Mouse (Mus musculus): ENCODE results near the gene Cpeb4. TPM values are rescaled to one million over a fixed set of nuclear protein-coding genes. Genes with fewer than 3 reads are reported as not detected.

Cpeb4 gene
- total and polyA plus RNA-seq, 2 experiments from 2014 or later = 19.1 to 103 TPM

DNA sequence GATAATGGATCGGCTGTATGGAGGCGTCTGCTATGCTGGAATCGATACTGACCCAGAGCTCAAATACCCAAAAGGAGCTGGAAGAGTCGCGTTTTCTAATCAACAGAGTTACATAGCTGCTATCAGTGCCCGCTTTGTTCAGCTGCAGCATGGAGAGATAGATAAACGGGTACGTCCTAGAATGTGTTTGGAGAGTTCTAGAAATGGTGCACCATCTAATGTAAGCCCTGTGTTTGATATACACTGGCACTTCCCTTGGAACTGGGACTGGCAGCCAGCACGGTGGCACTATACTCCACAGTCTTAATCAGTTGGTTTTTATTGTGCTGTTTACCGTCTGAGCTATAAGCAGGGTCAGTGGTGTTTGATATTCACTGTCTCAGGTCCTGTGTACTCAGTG, 58.0 kb downstream of the Cpeb4 start:
- no peak overlapping the region for H3K4me3 ChIP-seq (ENCODE audit: low read depth, low read length)
- ATAC-seq (ENCODE audit: low FRiP score) = no peak
- no peaks in the 10 kb centered on the region for H3K4me1 ChIP-seq (ENCODE audit: insufficient read depth, low read length)
- no peak overlapping the region for H3K9ac ChIP-seq (replicated peaks; ENCODE audit: low read length, poor library complexity, severe bottlenecking)
- WGBS = 95% methylated on average over 10 of the region's 10 CpGs
- no peak for DNase-seq (ENCODE audit: low spot score)
- H3K36me3 ChIP-seq (ENCODE audit: insufficient read depth, low read length) = peaks cover 50% of the 10 kb centered on the region
- no peak overlapping the region for H3K4me2 ChIP-seq (ENCODE audit: low read depth, low read length, poor library complexity, severe bottlenecking)
- no peaks in the 10 kb centered on the region for H3K27me3 ChIP-seq (ENCODE audit: insufficient read depth, low read length)
- no peaks in the 10 kb centered on the region for H3K9me3 ChIP-seq (ENCODE audit: low read length)
- no peak for TF ChIP-seq CTCF (IDR thresholded peaks at IDR 0.05)
- H3K27ac ChIP-seq (ENCODE audit: low read depth, low read length) = no peak overlapping the region

DNA sequence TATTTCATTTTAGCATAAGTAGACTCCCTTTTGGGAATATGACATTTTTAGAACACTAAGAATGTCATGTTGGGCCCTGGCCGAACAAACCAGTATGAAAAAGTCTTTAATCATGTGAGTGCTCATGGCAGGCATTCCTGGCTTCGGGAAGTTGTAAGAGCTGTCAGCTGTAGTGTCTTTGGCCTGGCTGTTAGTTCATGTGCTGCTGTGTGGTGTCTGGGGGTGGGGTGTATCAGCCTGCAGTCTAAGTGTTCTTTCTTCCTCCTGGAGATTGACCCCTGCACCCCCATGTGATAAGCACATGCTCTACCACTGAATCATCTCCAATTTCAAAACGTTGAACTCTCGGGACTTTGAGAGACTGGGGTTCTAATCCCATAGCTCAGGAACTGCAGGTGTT, 63.6 kb downstream of the Cpeb4 start:
- Histone ChIP-seq H3K4me3 (ENCODE audit: low read depth, low read length) (no peak overlapping the region), H3K9ac (replicated peaks; ENCODE audit: low read length, poor library complexity, severe bottlenecking) (no peak overlapping the region), H3K4me1 (ENCODE audit: insufficient read depth, low read length) (no peaks in the 10 kb centered on the region), H3K27me3 (ENCODE audit: insufficient read depth, low read length) (no peaks in the 10 kb centered on the region), H3K9me3 (ENCODE audit: low read length) (no peaks in the 10 kb centered on the region), H3K4me2 (ENCODE audit: low read depth, low read length, poor library complexity, severe bottlenecking) (no peak overlapping the region), H3K36me3 (ENCODE audit: insufficient read depth, low read length) (peaks cover 14% of the 10 kb centered on the region), H3K27ac (ENCODE audit: low read depth, low read length) (no peak overlapping the region)
- no peak for TF ChIP-seq CTCF (IDR thresholded peaks at IDR 0.05)
- no peak for DNase-seq (ENCODE audit: low spot score)
- no peak for ATAC-seq (ENCODE audit: low FRiP score)
- WGBS = 47% methylated on average over 4 of the region's 4 CpGs

DNA sequence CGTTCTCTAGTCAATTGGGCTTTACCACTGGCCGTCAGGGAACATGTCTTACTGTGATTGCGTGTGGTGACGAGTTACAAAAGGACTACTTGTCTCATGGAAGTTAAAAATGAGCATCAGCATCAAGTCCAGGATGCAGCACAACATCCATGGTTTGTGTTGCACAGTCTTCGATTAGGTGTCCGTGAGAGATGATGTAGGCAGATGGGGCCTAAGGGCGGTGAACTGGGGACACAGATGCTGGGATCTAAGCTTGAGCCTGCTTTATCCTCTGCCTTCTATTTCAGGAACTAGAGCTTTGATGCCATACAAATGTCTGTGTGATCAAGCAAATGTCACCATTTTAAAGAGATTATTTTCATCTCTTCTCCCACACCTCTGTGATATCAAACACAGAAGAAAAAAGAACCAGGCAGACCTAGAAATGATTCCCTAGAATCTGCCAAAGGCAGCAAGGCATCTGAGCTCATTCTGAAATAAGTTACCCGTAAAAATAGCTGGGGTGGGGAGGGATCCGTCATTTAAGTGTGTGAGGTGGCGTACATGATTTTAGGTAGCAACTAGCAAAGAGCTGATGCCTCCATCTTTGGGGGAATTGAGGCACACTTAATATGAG, 65.0 kb downstream of the Cpeb4 start:
- Histone ChIP-seq H3K4me3 (ENCODE audit: low read depth, low read length) (no peak overlapping the region), H3K9ac (replicated peaks; ENCODE audit: low read length, poor library complexity, severe bottlenecking) (no peak overlapping the region), H3K4me2 (ENCODE audit: low read depth, low read length, poor library complexity, severe bottlenecking) (no peak overlapping the region), H3K36me3 (ENCODE audit: insufficient read depth, low read length) (peaks cover 5% of the 10 kb centered on the region; the same call in 1 of the 2 replicates), H3K4me1 (ENCODE audit: insufficient read depth, low read length) (peaks cover 7% of the 10 kb centered on the region), H3K27me3 (ENCODE audit: insufficient read depth, low read length) (no peaks in the 10 kb centered on the region), H3K27ac (ENCODE audit: low read depth, low read length) (no peak overlapping the region), H3K9me3 (ENCODE audit: low read length) (no peaks in the 10 kb centered on the region)
- WGBS = 87% methylated on average over 10 of the region's 10 CpGs
- DNase-seq (ENCODE audit: low spot score) (no peak), ATAC-seq (ENCODE audit: low FRiP score) (no peak)
- TF ChIP-seq CTCF (IDR thresholded peaks at IDR 0.05) = no peak

DNA sequence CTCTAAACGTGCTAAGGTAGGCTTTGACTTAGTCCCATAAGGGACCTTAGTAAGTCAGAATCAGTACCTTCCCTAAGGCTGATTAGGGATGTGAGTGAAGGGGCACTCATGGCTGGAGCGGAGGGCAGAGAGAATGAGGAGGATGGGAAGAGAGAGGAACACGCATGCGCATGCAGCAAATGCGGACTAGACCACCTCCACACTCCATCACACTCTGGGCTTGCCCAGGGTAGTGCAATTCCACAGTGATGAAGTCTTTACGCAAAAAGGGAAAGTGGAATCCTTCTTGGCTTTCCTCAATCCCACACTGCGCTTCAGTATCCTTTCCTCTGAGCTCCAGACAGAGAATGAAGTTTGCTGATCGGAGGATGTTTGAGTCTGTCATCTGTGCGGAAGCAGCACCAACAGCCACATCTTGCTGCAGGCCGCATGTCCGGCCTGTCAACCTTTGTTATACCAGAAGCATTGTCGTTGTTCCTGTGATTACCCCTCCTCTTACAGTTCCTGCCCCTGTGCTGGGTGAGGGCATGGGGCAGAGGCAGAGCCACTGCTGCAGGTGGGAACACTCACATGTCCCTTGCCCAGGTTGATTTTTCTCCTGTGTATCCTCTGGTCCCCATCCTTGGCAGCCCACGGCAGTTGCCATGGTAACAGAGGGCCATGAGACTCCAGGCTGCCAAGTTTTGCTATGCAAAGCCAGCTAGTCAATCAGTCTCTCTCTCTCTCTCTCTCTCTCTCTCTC, 69.1 kb downstream of the Cpeb4 start:
- DNase-seq (ENCODE audit: low spot score) = peak; percentile 94
- Histone ChIP-seq H3K36me3 (ENCODE audit: insufficient read depth, low read length) (no peaks in the 10 kb centered on the region), H3K27me3 (ENCODE audit: insufficient read depth, low read length) (no peaks in the 10 kb centered on the region), H3K9me3 (ENCODE audit: low read length) (no peaks in the 10 kb centered on the region), H3K4me3 (ENCODE audit: low read depth, low read length) (no peak overlapping the region), H3K4me1 (ENCODE audit: insufficient read depth, low read length) (peaks cover 7% of the 10 kb centered on the region), H3K9ac (replicated peaks; ENCODE audit: low read length, poor library complexity, severe bottlenecking) (peak overlapping the region; percentile 34), H3K4me2 (ENCODE audit: low read depth, low read length, poor library complexity, severe bottlenecking) (peak overlapping the region; percentile 36), H3K27ac (ENCODE audit: low read depth, low read length) (peak overlapping the region; percentile 79)
- no peak for TF ChIP-seq CTCF (IDR thresholded peaks at IDR 0.05)
- peak; percentile 87 for ATAC-seq (ENCODE audit: low FRiP score)
- WGBS = 41% methylated on average over 13 of the region's 13 CpGs

DNA sequence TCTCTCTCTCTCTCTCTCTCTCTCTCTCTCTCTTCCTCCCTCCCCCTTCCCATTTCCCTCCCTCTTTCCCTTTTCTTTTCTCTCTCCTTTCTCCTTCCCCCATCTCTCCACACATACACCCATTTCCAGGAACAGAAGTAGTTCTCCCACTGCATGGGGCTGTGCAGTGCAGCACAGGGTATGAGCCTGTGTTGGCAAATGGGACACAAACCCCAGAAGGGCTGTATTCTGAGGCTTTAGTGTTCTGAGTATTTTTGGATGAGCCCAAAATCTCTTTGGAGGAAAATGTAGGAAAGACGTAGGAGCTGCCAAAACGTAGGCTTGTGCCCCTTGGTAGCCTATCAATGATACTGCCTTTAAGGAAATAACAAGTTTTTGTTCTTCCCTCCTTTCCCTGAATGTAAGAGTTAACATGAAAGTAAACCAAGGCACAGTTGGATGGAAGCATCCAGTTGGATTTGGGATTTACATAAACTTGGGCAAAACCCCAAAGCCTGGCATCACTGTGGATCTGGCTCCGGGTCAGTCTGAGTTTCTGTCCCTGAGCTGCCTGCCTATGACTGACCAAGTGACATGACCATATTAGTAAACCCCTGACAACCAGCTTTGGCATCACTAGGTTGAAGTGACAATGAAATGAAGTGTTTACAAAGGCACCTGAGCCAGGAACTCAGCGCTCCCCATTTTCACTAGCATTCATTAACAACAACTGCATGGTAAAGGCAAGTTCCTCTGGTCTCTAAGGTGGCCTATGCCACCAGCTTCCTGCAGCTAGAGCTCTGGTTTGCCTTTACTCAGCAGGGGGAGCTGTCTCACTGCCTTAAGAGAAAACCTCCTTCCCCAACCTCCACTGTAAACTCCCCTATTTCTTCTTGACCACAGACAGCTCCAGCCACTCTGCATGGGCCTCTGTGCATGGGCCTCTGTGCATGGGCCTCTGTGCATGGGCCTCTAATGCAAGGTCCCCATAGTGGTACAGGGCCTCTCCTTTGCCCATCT, 69.9 kb downstream of the Cpeb4 start:
- peak; percentile 62 for TF ChIP-seq CTCF (IDR thresholded peaks at IDR 0.05)
- Histone ChIP-seq H3K9ac (replicated peaks; ENCODE audit: low read length, poor library complexity, severe bottlenecking) (no peak overlapping the region), H3K27ac (ENCODE audit: low read depth, low read length) (peak overlapping the region; percentile 79), H3K27me3 (ENCODE audit: insufficient read depth, low read length) (no peaks in the 10 kb centered on the region), H3K4me2 (ENCODE audit: low read depth, low read length, poor library complexity, severe bottlenecking) (peak overlapping the region; percentile 36; the same call in 1 of the 2 replicates), H3K4me1 (ENCODE audit: insufficient read depth, low read length) (peaks cover 7% of the 10 kb centered on the region), H3K9me3 (ENCODE audit: low read length) (no peaks in the 10 kb centered on the region), H3K36me3 (ENCODE audit: insufficient read depth, low read length) (no peaks in the 10 kb centered on the region), H3K4me3 (ENCODE audit: low read depth, low read length) (no peak overlapping the region)
- DNase-seq (ENCODE audit: low spot score) = peak; percentile 34
- WGBS = 61% methylated on average over 4 of the region's 4 CpGs
- 0 out of 2 replicates have a peak, but pooled peaks have one; percentile 47 for ATAC-seq (ENCODE audit: low FRiP score)

All from midbrain, postnatal 0 days (tissue).